Mouse (Mus musculus) erythroblast, embryonic 14.5 days (primary cell): ENCODE data around the gene Sik1.

Experiments
- GATA1 ChIP-seq: IDR thresholded peaks from 2 replicates; pipeline ENCODE4 v1.6.1; 2012; ENCODE audit warnings: low read length, inconsistent platforms, mixed read lengths
- TAL1 ChIP-seq: IDR thresholded peaks from 3 replicates; pipeline ENCODE4 v1.6.1; 2012; ENCODE audit warnings: low read length, inconsistent platforms, mixed read lengths

DNA sequence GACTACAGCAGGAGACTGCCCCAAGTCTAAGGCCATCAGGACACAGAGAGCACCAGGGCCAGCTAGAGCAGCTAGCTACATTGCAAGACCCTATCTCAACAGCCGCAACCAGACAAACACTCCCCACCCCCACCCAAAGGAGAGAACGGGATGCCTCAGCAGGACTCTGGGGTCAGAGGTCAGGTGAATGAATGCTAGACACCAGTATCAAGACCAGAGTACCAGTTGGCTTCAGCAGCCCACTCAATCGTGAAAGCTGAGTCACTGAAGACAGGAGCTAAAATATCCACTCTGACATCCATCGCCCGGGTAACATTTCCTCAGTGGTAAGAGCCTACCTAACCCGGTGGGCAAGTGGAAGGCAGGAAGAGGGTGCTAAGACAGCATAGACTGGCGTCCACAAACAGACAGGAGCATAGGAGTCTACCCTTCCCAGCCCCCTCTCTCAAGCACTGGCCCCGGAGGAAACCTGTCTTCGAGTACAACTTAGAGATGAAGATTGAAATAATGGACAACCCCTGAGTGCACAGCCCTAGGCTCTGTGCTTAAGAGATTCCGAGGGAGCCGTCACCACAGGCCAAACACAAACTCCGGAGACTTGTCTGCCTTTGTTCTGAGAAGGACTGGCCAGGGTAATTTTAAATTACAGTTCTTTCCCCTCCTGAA is 2.7 kb downstream of the Sik1 start:
- TF ChIP-seq GATA1: no peak
- no peak for TF ChIP-seq TAL1
